In genomic region chr12:60717326-60717725, GRCm38 (mm10) we compare ENCODE assay signal across 15 mouse cellular contexts.
"Had no signal": no experiment of that assay in that cellular context is flagged by ENCODE, and none has a peak within 500 bp of the region (broad histone marks: within the 10 kb centered on the region; RNA-seq: fewer than 3 reads in every experiment).

No protein-coding gene starts in this region.

- H3K36me3 ChIP-seq: neural tube, embryonic 12.5 days; neural tube, embryonic 13.5 days; neural tube, embryonic 15.5 days had no signal

- DNase-seq: retina, postnatal 1 day; right cerebral cortex, adult 18-20 months; right cerebral cortex, postnatal 14 days; right cerebral cortex, postnatal 25 days; right cerebral cortex, postnatal 4 days; spleen, adult 18-20 months; thymus, adult 18-20 months; thymus, adult 2 months; thymus, postnatal 14 days; thymus, postnatal 25 days; thymus, postnatal 36 days; thymus, postnatal 4 days had no signal

- H3K9ac ChIP-seq: neural tube, embryonic 12.5 days; neural tube, embryonic 13.5 days; neural tube, embryonic 15.5 days had no signal

- H3K27ac ChIP-seq: neural tube, embryonic 12.5 days; neural tube, embryonic 13.5 days; neural tube, embryonic 15.5 days had no signal

- H3K4me3 ChIP-seq: neural tube, embryonic 12.5 days; neural tube, embryonic 13.5 days; neural tube, embryonic 15.5 days had no signal

- H3K4me2 ChIP-seq: neural tube, embryonic 12.5 days; neural tube, embryonic 13.5 days; neural tube, embryonic 15.5 days had no signal

- H3K9me3 ChIP-seq: neural tube, embryonic 12.5 days; neural tube, embryonic 13.5 days; neural tube, embryonic 15.5 days had no signal

- H3K4me1 ChIP-seq: neural tube, embryonic 12.5 days; neural tube, embryonic 13.5 days; neural tube, embryonic 15.5 days had no signal

- H3K27me3 ChIP-seq: neural tube, embryonic 12.5 days; neural tube, embryonic 13.5 days; neural tube, embryonic 15.5 days had no signal
